Mouse (Mus musculus) heart, adult 2 months (tissue): ENCODE measurements around the gene Loxl4. TPM values are rescaled to one million over a fixed set of nuclear protein-coding genes. Genes with fewer than 3 reads are reported as not detected.

Experiments used
- DNase-seq, 2 experiments: peaks; one replicate each; pipeline ENCODE4 v3.0.0; 2021
- H3K27ac ChIP-seq: fragments of 200-600 bp; 2 replicates; pipeline ENCODE4 v1.8.1; 2022
- H3K27me3 ChIP-seq: fragments of 200-500 bp; 2 replicates; pipeline ENCODE4 v1.6.1; 2012; ENCODE audit warnings: mild to moderate bottlenecking, low read length, inconsistent platforms, mixed read lengths; ENCODE audit not compliant: control insufficient read depth, insufficient read depth
- H3K36me3 ChIP-seq: fragments of 200-500 bp; 2 replicates; pipeline ENCODE4 v1.6.1; 2012; ENCODE audit warnings: low read length, inconsistent platforms; ENCODE audit not compliant: control insufficient read depth, insufficient read depth
- H3K4me1 ChIP-seq: fragments of 200-500 bp; 2 replicates; pipeline ENCODE4 v1.6.1; 2011; ENCODE audit warnings: low read length; ENCODE audit not compliant: control insufficient read depth, insufficient read depth
- H3K4me3 ChIP-seq: fragments of 200-600 bp; 2 replicates; pipeline ENCODE4 v1.8.1; 2022
- H3K79me2 ChIP-seq: fragments of 200-500 bp; replicated peaks from 2 replicates; pipeline ENCODE4 v1.6.1; 2012; ENCODE audit warnings: mild to moderate bottlenecking, inconsistent platforms, low read length, moderate library complexity, mixed read lengths; ENCODE audit not compliant: control insufficient read depth, insufficient read depth
- H3K9ac ChIP-seq: fragments of 200-500 bp; 2 replicates; pipeline ENCODE4 v1.6.1; 2012; ENCODE audit warnings: low read depth, mild to moderate bottlenecking, control low read depth, inconsistent platforms, low read length, mixed read lengths
- CTCF ChIP-seq: fragments of 200-600 bp; IDR thresholded peaks from 2 replicates; pipeline ENCODE4 v1.8.1; 2022; ENCODE audit warnings: antibody characterized with exemption, mild to moderate bottlenecking, moderate library complexity
- EP300 ChIP-seq: fragments of 200-500 bp; IDR thresholded peaks from 2 replicates; pipeline ENCODE4 v1.6.1; 2011; ENCODE audit warnings: low read depth, low read length, control low read depth; ENCODE audit not compliant: insufficient read depth
- POLR2A ChIP-seq: fragments of 200-500 bp; IDR thresholded peaks from 2 replicates; pipeline ENCODE4 v1.6.1; 2011; ENCODE audit warnings: mild to moderate bottlenecking, low read depth, low read length, control low read depth; ENCODE audit not compliant: insufficient read depth
- WGBS: fragments of 180-500 bp; shearing (Covaris S2); methylation state at CpG from one replicate; pipeline ENCODE4 v1.1.7; 2018; 5-methylcytosine and 5-hydroxymethylcytosine counted together
- intact Hi-C: fragments of 180-260 bp; cut with DNase I; formaldehyde crosslinking; loops from one replicate; pipeline ENCODE4 v1.15.1; 2025
- polyA plus RNA-seq: library from polyadenylated mRNA; depleted of rRNA; stranded (reverse); fragments of >200 nt; gene quantifications from 2 replicates; pipeline ENCODE4 v1.2.3, GENCODE M21; 2012
- total RNA-seq, 2 experiments: library from RNA; stranded (reverse); gene quantifications; 2 replicates each; pipeline ENCODE4 v1.2.3; 2021

The Loxl4 gene
- total and polyA plus RNA-seq, 3 experiments: 0.76 to 0.91 (median 0.77) TPM

- H3K36me3 ChIP-seq: no peaks in the 10 kb centered on the region
- H3K79me2 ChIP-seq: no peaks in the 10 kb centered on the region
- DNase-seq: peak; percentile 61 to 75
- no peak overlapping the region for H3K9ac ChIP-seq
- H3K27ac ChIP-seq: no peak overlapping the region
- TF ChIP-seq CTCF: no peak
- no peak for TF ChIP-seq POLR2A
- peak; percentile 69 for TF ChIP-seq EP300
- 58% methylated on average over 6 of the region's 6 CpGs for WGBS
- H3K4me3 ChIP-seq: no peak overlapping the region
- 0 out of 2 replicates have a peak, but pooled peaks cover 2% of the 10 kb centered on the region for H3K4me1 ChIP-seq
- H3K27me3 ChIP-seq: no peaks in the 10 kb centered on the region; the same call in 1 of the 2 replicates
- intact Hi-C loops: no loop called here
Measured at GRCm38 (mm10) chr19:42628068-42628467, 15.5 kb upstream of the Loxl4 start.

GRCm38 (mm10) chr19:42613647-42614225, 1.1 kb upstream of the Loxl4 start:
- H3K4me1 ChIP-seq: peaks cover 8% of the 10 kb centered on the region
- H3K27ac ChIP-seq: no peak overlapping the region
- no peak overlapping the region for H3K4me3 ChIP-seq
- H3K9ac ChIP-seq: no peak overlapping the region
- TF ChIP-seq POLR2A (no peak), EP300 (no peak), CTCF (no peak)
- H3K27me3 ChIP-seq: no peaks in the 10 kb centered on the region
- peak in 1 of 2 experiments; percentile 33 for DNase-seq
- H3K36me3 ChIP-seq: no peaks in the 10 kb centered on the region
- intact Hi-C loops: no loop called here
- H3K79me2 ChIP-seq: no peaks in the 10 kb centered on the region
- 54% methylated on average over 7 of the region's 7 CpGs for WGBS

- intact Hi-C loops: no loop called here
- Histone ChIP-seq H3K79me2 (no peaks in the 10 kb centered on the region), H3K36me3 (no peaks in the 10 kb centered on the region), H3K27me3 (no peaks in the 10 kb centered on the region), H3K4me1 (peaks cover 8% of the 10 kb centered on the region), H3K4me3 (peak overlapping the region; percentile 63), H3K27ac (peak overlapping the region; percentile 13; the same call in 1 of the 2 replicates), H3K9ac (peak overlapping the region; percentile 10; the same call in 1 of the 2 replicates)
- DNase-seq: no peak
- TF ChIP-seq EP300 (no peak), CTCF (no peak), POLR2A (no peak)
- 21% methylated on average over 7 of the region's 7 CpGs for WGBS
Measured at GRCm38 (mm10) chr19:42613116-42613515, 503 bp upstream of the Loxl4 start.

- Histone ChIP-seq H3K27ac (no peak overlapping the region), H3K27me3 (no peaks in the 10 kb centered on the region), H3K4me1 (peaks cover 8% of the 10 kb centered on the region), H3K79me2 (no peaks in the 10 kb centered on the region), H3K4me3 (no peak overlapping the region), H3K36me3 (no peaks in the 10 kb centered on the region), H3K9ac (no peak overlapping the region)
- 90% methylated on average over 4 of the region's 4 CpGs for WGBS
- intact Hi-C loops: no loop called here
- no peak for DNase-seq
- TF ChIP-seq POLR2A: no peak
- TF ChIP-seq EP300: no peak
- TF ChIP-seq CTCF: no peak
Measured at GRCm38 (mm10) chr19:42611746-42612145, 867 bp downstream of the Loxl4 start.

GRCm38 (mm10) chr19:42609716-42610115, 2.9 kb downstream of the Loxl4 start:
- TF ChIP-seq POLR2A (no peak), EP300 (no peak), CTCF (no peak)
- H3K9ac ChIP-seq: no peak overlapping the region
- H3K36me3 ChIP-seq: no peaks in the 10 kb centered on the region
- no peaks in the 10 kb centered on the region for H3K27me3 ChIP-seq
- H3K27ac ChIP-seq: no peak overlapping the region
- H3K4me1 ChIP-seq: peaks cover 8% of the 10 kb centered on the region
- no peaks in the 10 kb centered on the region for H3K79me2 ChIP-seq
- no peak for DNase-seq
- WGBS: 95% methylated on average over 3 of the region's 3 CpGs
- intact Hi-C loops: no loop called here
- no peak overlapping the region for H3K4me3 ChIP-seq

GRCm38 (mm10) chr19:42608082-42608481, 4.5 kb downstream of the Loxl4 start:
- H3K36me3 ChIP-seq: no peaks in the 10 kb centered on the region
- no peak for DNase-seq
- WGBS: 94% methylated on average over 5 of the region's 5 CpGs
- intact Hi-C loops: no loop called here
- H3K27ac ChIP-seq: no peak overlapping the region
- no peaks in the 10 kb centered on the region for H3K79me2 ChIP-seq
- H3K4me3 ChIP-seq: no peak overlapping the region
- TF ChIP-seq EP300 (no peak), CTCF (no peak), POLR2A (no peak)
- no peak overlapping the region for H3K9ac ChIP-seq
- no peaks in the 10 kb centered on the region for H3K27me3 ChIP-seq
- H3K4me1 ChIP-seq: peaks cover under 1% of the 10 kb centered on the region; the same call in 1 of the 2 replicates
